Comparison of ENCODE assay signal across 9 mouse cellular contexts in the genomic region with DNA sequence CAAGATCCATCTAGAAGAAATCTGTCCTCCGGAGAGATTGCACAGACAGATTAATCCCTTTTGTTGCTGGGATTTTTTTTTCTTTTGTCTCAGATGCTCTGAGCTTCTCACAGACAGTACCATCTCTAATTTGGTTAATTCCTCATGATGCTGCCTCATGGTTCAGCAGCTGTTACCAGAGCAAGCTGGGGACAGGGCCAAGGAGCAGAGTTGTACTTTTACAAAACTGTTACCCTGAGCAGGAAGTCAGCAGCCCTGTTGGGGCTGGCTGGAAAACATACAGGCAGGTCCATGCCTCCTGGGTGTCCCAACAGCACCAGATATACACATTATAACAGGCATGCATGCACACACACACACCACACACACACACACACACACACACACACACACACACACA.
DNase-seq lines count a peak whose midpoint lies in the region; ATAC-seq and TF ChIP-seq lines count a peak whose summit lies in the region.
"Had no signal": no experiment of that assay in that cellular context is flagged by ENCODE, and none has a peak within 500 bp of the region (broad histone marks: within the 10 kb centered on the region; RNA-seq: fewer than 3 reads in every experiment).

No protein-coding gene starts in this region.

- no peaks in the 10 kb centered on the region for H3K36me3 ChIP-seq in heart, postnatal 0 days (replicated peaks; ENCODE audit: control insufficient read depth, insufficient read depth, low read length)
- no peaks in the 10 kb centered on the region for H3K36me3 ChIP-seq in heart, embryonic 10.5 days
- H3K36me3 ChIP-seq in embryonic facial prominence, embryonic 14.5 days (ENCODE audit: control insufficient read depth, insufficient read depth, low read length): no peaks in the 10 kb centered on the region
- no peaks in the 10 kb centered on the region for H3K36me3 ChIP-seq in intestine, embryonic 15.5 days
- H3K36me3 ChIP-seq: liver, embryonic 15.5 days had no signal

- peak; percentile 44; the same call in 1 of the 2 replicates for ATAC-seq in heart, postnatal 0 days (ENCODE audit: insufficient read depth, low read depth)
- peak; percentile 75 for ATAC-seq in embryonic facial prominence, embryonic 14.5 days (ENCODE audit: low read depth)
- peak; percentile 55 for ATAC-seq in intestine, embryonic 15.5 days

- no peak overlapping the region for H3K4me2 ChIP-seq in heart, postnatal 0 days (ENCODE audit: low read depth, low read length)
- peak overlapping the region; percentile 28 for H3K4me2 ChIP-seq in embryonic facial prominence, embryonic 14.5 days (ENCODE audit: low read depth, low read length)
- H3K4me2 ChIP-seq in intestine, embryonic 15.5 days (replicated peaks): no peak overlapping the region
- H3K4me2 ChIP-seq: liver, embryonic 15.5 days had no signal

- H3K4me3 ChIP-seq in heart, postnatal 0 days (ENCODE audit: low read depth, low read length): no peak overlapping the region
- H3K4me3 ChIP-seq in heart, embryonic 10.5 days: no peak overlapping the region
- no peak overlapping the region for H3K4me3 ChIP-seq in embryonic facial prominence, embryonic 14.5 days (ENCODE audit: low read depth, low read length)
- H3K4me3 ChIP-seq in intestine, embryonic 15.5 days (replicated peaks): no peak overlapping the region
- H3K4me3 ChIP-seq: liver, embryonic 15.5 days had no signal

- H3K4me1 ChIP-seq in heart, postnatal 0 days (ENCODE audit: control insufficient read depth, insufficient read depth): peaks cover 11% of the 10 kb centered on the region; the same call in 1 of the 2 replicates
- peaks cover 9% of the 10 kb centered on the region; the same call in 1 of the 2 replicates for H3K4me1 ChIP-seq in heart, embryonic 10.5 days
- H3K4me1 ChIP-seq in embryonic facial prominence, embryonic 14.5 days (ENCODE audit: control insufficient read depth, insufficient read depth, low read length): peaks cover 24% of the 10 kb centered on the region
- H3K4me1 ChIP-seq in intestine, embryonic 15.5 days (replicated peaks): no peaks in the 10 kb centered on the region
- H3K4me1 ChIP-seq: liver, embryonic 15.5 days had no signal

- DNase-seq in heart, postnatal 0 days (ENCODE audit: low spot score): peak; percentile 15
- no peak for DNase-seq in heart, embryonic 10.5 days (ENCODE audit: low spot score)
- DNase-seq in embryonic facial prominence, embryonic 14.5 days (ENCODE audit: low spot score): peak; percentile 81
- peak; percentile 21 for DNase-seq in lung, postnatal 36 days
- no peak for DNase-seq in adrenal gland, postnatal 25 days
- no peak for DNase-seq in B cell, adult 2 months
- DNase-seq in thymus, adult 18-20 months: no peak

- no peak for TF ChIP-seq CTCF in heart, postnatal 0 days (IDR thresholded peaks at IDR 0.05; ENCODE audit: low read depth)

- H3K27me3 ChIP-seq in heart, postnatal 0 days (ENCODE audit: control insufficient read depth, insufficient read depth, low read length): no peaks in the 10 kb centered on the region
- H3K27me3 ChIP-seq in heart, embryonic 10.5 days (ENCODE audit: insufficient read depth, poor library complexity, severe bottlenecking): no peaks in the 10 kb centered on the region
- H3K27me3 ChIP-seq in embryonic facial prominence, embryonic 14.5 days (replicated peaks; ENCODE audit: control insufficient read depth, insufficient read depth, low read length): no peaks in the 10 kb centered on the region
- H3K27me3 ChIP-seq in intestine, embryonic 15.5 days (replicated peaks): no peaks in the 10 kb centered on the region
- H3K27me3 ChIP-seq: liver, embryonic 15.5 days had no signal

- no peak for TF ChIP-seq EP300 in heart, postnatal 0 days (IDR thresholded peaks at IDR 0.05; ENCODE audit: low read depth)

- H3K27ac ChIP-seq in heart, postnatal 0 days (ENCODE audit: low read depth): 0 out of 2 replicates have a peak overlapping the region, but pooled peaks have one; percentile 18
- no peak overlapping the region for H3K27ac ChIP-seq in heart, embryonic 10.5 days
- peak overlapping the region; percentile 84 for H3K27ac ChIP-seq in embryonic facial prominence, embryonic 14.5 days (replicated peaks; ENCODE audit: low read depth, low read length)
- no peak overlapping the region for H3K27ac ChIP-seq in intestine, embryonic 15.5 days
- H3K27ac ChIP-seq: liver, embryonic 15.5 days had no signal

- H3K9me3 ChIP-seq in heart, postnatal 0 days (replicated peaks; ENCODE audit: control insufficient read depth, low read length): no peaks in the 10 kb centered on the region
- H3K9me3 ChIP-seq in heart, embryonic 10.5 days: no peaks in the 10 kb centered on the region
- H3K9me3 ChIP-seq in embryonic facial prominence, embryonic 14.5 days (ENCODE audit: control insufficient read depth, low read length): no peaks in the 10 kb centered on the region
- H3K9me3 ChIP-seq in intestine, embryonic 15.5 days: no peaks in the 10 kb centered on the region
- H3K9me3 ChIP-seq: liver, embryonic 15.5 days had no signal

- 69% methylated on average over 1 of the region's 1 CpGs for WGBS in heart, postnatal 0 days
- WGBS in heart, embryonic 10.5 days: 72% methylated on average over 1 of the region's 1 CpGs
- 30% methylated on average over 1 of the region's 1 CpGs for WGBS in embryonic facial prominence, embryonic 14.5 days
- WGBS in intestine, embryonic 15.5 days: 59% methylated on average over 1 of the region's 1 CpGs

- H3K9ac ChIP-seq in heart, postnatal 0 days (replicated peaks; ENCODE audit: low read depth, low read length): no peak overlapping the region
- H3K9ac ChIP-seq in embryonic facial prominence, embryonic 14.5 days (ENCODE audit: low read depth, low read length): peak overlapping the region; percentile 6; the same call in 1 of the 2 replicates
- no peak overlapping the region for H3K9ac ChIP-seq in intestine, embryonic 15.5 days
- H3K9ac ChIP-seq: liver, embryonic 15.5 days had no signal

Comparison
In these comparisons a context has a peak if more than half of its experiments do, and no peak if none do; other contexts are left out.
1. DNase-seq: peak in heart, postnatal 0 days (single experiment), embryonic facial prominence, embryonic 14.5 days (single experiment) and lung, postnatal 36 days (single experiment); none in heart, embryonic 10.5 days (single experiment), adrenal gland, postnatal 25 days (single experiment), B cell, adult 2 months (0 of 2) and thymus, adult 18-20 months (0 of 2).
2. H3K27ac ChIP-seq: peak in heart, postnatal 0 days (single experiment) and embryonic facial prominence, embryonic 14.5 days (single experiment); none in heart, embryonic 10.5 days (single experiment) and intestine, embryonic 15.5 days (single experiment).
3. Peak in every context shown above with its lines, with median percentiles within 50 percentile points of each other: ATAC-seq.